Mouse (Mus musculus) heart, adult 2 months (tissue): ENCODE measurements around the gene Coro2b. TPM values are rescaled to one million over a fixed set of nuclear protein-coding genes. Genes with fewer than 3 reads are reported as not detected.
A peak's percentile ranks its signal among the peaks of the same experiment; 100 is the strongest.

Experiments
- DNase-seq, 2 experiments: peaks; one replicate each; pipeline ENCODE4 v3.0.0; 2021
- H3K27ac ChIP-seq: fragments of 200-600 bp; 2 replicates; pipeline ENCODE4 v1.8.1; 2022
- H3K27me3 ChIP-seq: fragments of 200-500 bp; 2 replicates; pipeline ENCODE4 v1.6.1; 2012; ENCODE audit warnings: mild to moderate bottlenecking, low read length, inconsistent platforms, mixed read lengths; ENCODE audit not compliant: control insufficient read depth, insufficient read depth
- H3K36me3 ChIP-seq: fragments of 200-500 bp; 2 replicates; pipeline ENCODE4 v1.6.1; 2012; ENCODE audit warnings: low read length, inconsistent platforms; ENCODE audit not compliant: control insufficient read depth, insufficient read depth
- H3K4me1 ChIP-seq: fragments of 200-500 bp; 2 replicates; pipeline ENCODE4 v1.6.1; 2011; ENCODE audit warnings: low read length; ENCODE audit not compliant: control insufficient read depth, insufficient read depth
- H3K4me3 ChIP-seq: fragments of 200-600 bp; 2 replicates; pipeline ENCODE4 v1.8.1; 2022
- H3K79me2 ChIP-seq: fragments of 200-500 bp; replicated peaks from 2 replicates; pipeline ENCODE4 v1.6.1; 2012; ENCODE audit warnings: mild to moderate bottlenecking, inconsistent platforms, low read length, moderate library complexity, mixed read lengths; ENCODE audit not compliant: control insufficient read depth, insufficient read depth
- H3K9ac ChIP-seq: fragments of 200-500 bp; 2 replicates; pipeline ENCODE4 v1.6.1; 2012; ENCODE audit warnings: low read depth, mild to moderate bottlenecking, control low read depth, inconsistent platforms, low read length, mixed read lengths
- CTCF ChIP-seq: fragments of 200-600 bp; IDR thresholded peaks from 2 replicates; pipeline ENCODE4 v1.8.1; 2022; ENCODE audit warnings: antibody characterized with exemption, mild to moderate bottlenecking, moderate library complexity
- EP300 ChIP-seq: fragments of 200-500 bp; IDR thresholded peaks from 2 replicates; pipeline ENCODE4 v1.6.1; 2011; ENCODE audit warnings: low read depth, low read length, control low read depth; ENCODE audit not compliant: insufficient read depth
- POLR2A ChIP-seq: fragments of 200-500 bp; IDR thresholded peaks from 2 replicates; pipeline ENCODE4 v1.6.1; 2011; ENCODE audit warnings: mild to moderate bottlenecking, low read depth, low read length, control low read depth; ENCODE audit not compliant: insufficient read depth
- WGBS: fragments of 180-500 bp; shearing (Covaris S2); methylation state at CpG from one replicate; pipeline ENCODE4 v1.1.7; 2018; 5-methylcytosine and 5-hydroxymethylcytosine counted together
- intact Hi-C: fragments of 180-260 bp; cut with DNase I; formaldehyde crosslinking; loops from one replicate; pipeline ENCODE4 v1.15.1; 2025
- polyA plus RNA-seq: library from polyadenylated mRNA; depleted of rRNA; stranded (reverse); fragments of >200 nt; gene quantifications from 2 replicates; pipeline ENCODE4 v1.2.3, GENCODE M21; 2012
- total RNA-seq, 2 experiments: library from RNA; stranded (reverse); gene quantifications; 2 replicates each; pipeline ENCODE4 v1.2.3; 2021

Coro2b gene
- total and polyA plus RNA-seq, 3 experiments, result 10.1 to 17.2 (median 11.6) TPM

DNA sequence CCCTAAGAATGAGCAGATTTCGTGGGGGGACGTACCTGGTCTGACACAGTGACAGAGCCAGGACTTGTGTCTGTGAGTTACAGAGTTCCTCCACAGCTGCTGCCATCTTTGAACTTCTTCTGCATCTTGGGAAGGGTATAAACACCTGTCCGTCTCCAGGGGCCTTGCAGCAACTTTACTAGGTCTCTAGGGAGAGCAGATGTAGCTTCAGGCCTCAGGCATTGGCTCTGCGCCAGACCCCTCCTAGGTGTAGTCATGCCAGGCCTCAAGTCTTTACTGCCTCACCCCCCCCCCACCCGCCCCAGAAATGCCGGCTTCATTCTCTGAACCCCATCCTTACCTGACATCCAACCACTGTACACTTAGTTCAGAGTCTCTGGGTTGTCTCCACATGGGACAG lies 1.1 kb upstream of the Coro2b start:
- 90% methylated on average over 6 of the region's 6 CpGs for WGBS
- TF ChIP-seq CTCF, result no peak
- no peak for TF ChIP-seq EP300
- TF ChIP-seq POLR2A, result no peak
- no peak overlapping the region for H3K4me3 ChIP-seq
- intact Hi-C loops, result loop anchor here (2.0 to 5.0 kb wide), 2 partner anchors 61 to 116 kb away; no protein-coding TSS in a partner anchor
- H3K4me1 ChIP-seq, result peaks cover 9% of the 10 kb centered on the region
- H3K27ac ChIP-seq, result no peak overlapping the region
- no peak overlapping the region for H3K9ac ChIP-seq
- DNase-seq, result no peak
- H3K79me2 ChIP-seq, result no peaks in the 10 kb centered on the region
- H3K27me3 ChIP-seq, result no peaks in the 10 kb centered on the region
- H3K36me3 ChIP-seq, result no peaks in the 10 kb centered on the region

DNA sequence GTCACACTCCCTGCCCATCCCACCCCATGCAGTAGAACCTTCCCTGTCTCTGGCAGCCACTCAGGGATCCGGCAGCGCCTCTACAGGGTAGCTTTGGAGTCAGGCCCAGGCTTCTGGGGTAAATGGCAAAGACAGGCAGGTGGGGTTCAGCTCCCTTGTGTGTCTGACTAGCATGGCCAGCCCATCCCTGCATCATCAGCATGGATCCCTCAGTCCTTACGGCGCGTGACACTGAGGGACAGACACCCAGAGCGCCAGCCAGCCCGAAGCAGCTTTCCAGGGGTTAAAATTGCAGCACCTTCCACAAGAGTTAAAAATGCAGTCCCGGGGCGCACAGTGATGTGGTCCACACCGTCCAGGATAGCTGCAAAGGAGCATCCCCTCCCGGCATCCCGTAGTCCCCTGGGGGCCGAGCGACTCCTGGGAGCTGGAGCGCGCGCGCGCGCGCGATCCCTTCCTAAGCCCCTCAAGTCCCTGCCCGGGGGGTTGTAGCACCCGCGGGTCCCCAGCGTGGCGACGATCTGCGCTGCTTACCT lies 657 bp downstream of the Coro2b start:
- H3K4me1 ChIP-seq, result peaks cover 16% of the 10 kb centered on the region
- no peaks in the 10 kb centered on the region for H3K79me2 ChIP-seq
- peak overlapping the region; percentile 71 for H3K4me3 ChIP-seq
- peak overlapping the region; percentile 83 for H3K27ac ChIP-seq
- no peaks in the 10 kb centered on the region for H3K27me3 ChIP-seq
- intact Hi-C loops, result loop anchor here (2.0 to 5.0 kb wide), 2 partner anchors 59 to 114 kb away; no protein-coding TSS in a partner anchor
- TF ChIP-seq EP300 (no peak), CTCF (peak; percentile 39)
- peak overlapping the region; percentile 92 for H3K9ac ChIP-seq
- peak in 1 of 2 experiments; percentile 39 for DNase-seq
- 2% methylated on average over 29 of the region's 29 CpGs for WGBS
- H3K36me3 ChIP-seq, result no peaks in the 10 kb centered on the region

GRCm38 (mm10) chr9:62535566-62535965 lies 1.3 kb downstream of the Coro2b start:
- intact Hi-C loops, result loop anchor here (5.0 kb wide), 1 partner anchor 113 kb away; no protein-coding TSS in a partner anchor
- 63% methylated on average over 8 of the region's 8 CpGs for WGBS
- no peaks in the 10 kb centered on the region for H3K27me3 ChIP-seq
- H3K27ac ChIP-seq, result peak overlapping the region; percentile 83
- H3K36me3 ChIP-seq, result no peaks in the 10 kb centered on the region; the same call in 1 of the 2 replicates
- DNase-seq, result peak; percentile 44 to 47
- H3K4me3 ChIP-seq, result peak overlapping the region; percentile 71
- H3K79me2 ChIP-seq, result no peaks in the 10 kb centered on the region
- H3K4me1 ChIP-seq, result peaks cover 17% of the 10 kb centered on the region
- no peak for TF ChIP-seq EP300
- no peak for TF ChIP-seq CTCF
- TF ChIP-seq POLR2A, result no peak
- H3K9ac ChIP-seq, result peak overlapping the region; percentile 41

- H3K9ac ChIP-seq, result no peak overlapping the region
- H3K4me1 ChIP-seq, result peaks cover 17% of the 10 kb centered on the region
- H3K4me3 ChIP-seq, result no peak overlapping the region
- TF ChIP-seq EP300 (no peak), CTCF (no peak), POLR2A (no peak)
- H3K27ac ChIP-seq, result no peak overlapping the region
- intact Hi-C loops, result loop anchor here (1.0 to 5.0 kb wide), 2 partner anchors 10 to 112 kb away; no protein-coding TSS in a partner anchor
- no peaks in the 10 kb centered on the region for H3K27me3 ChIP-seq
- no peaks in the 10 kb centered on the region; the same call in 1 of the 2 replicates for H3K36me3 ChIP-seq
- WGBS, result 92% methylated on average over 7 of the region's 7 CpGs
- no peaks in the 10 kb centered on the region for H3K79me2 ChIP-seq
- no peak for DNase-seq
Observed at GRCm38 (mm10) chr9:62534691-62535090, 2.2 kb downstream of the Coro2b start.

DNA sequence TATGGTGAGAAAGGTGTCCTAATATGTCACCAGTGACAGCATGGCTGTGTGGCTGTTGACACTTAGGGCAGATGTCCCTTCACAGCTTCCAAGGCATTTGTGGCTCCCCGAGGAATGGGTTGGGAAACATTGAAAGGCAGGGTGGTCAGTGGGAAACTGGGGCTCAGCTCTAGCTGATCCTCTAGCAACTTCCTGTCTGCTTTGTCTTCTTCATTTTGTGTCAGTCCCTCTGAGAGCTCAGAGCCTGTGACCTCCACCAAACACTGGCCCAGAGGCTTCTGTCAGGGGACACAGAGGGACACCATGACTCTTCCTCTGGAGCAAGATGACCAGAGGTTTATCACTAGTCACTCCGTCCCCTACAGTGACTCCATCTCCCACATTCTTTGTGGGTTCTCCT lies 2.7 kb downstream of the Coro2b start:
- TF ChIP-seq CTCF, result no peak
- TF ChIP-seq POLR2A, result no peak
- no peak for TF ChIP-seq EP300
- Histone ChIP-seq H3K79me2 (no peaks in the 10 kb centered on the region), H3K27ac (no peak overlapping the region), H3K4me1 (peaks cover 17% of the 10 kb centered on the region), H3K27me3 (no peaks in the 10 kb centered on the region), H3K9ac (no peak overlapping the region), H3K4me3 (no peak overlapping the region), H3K36me3 (no peaks in the 10 kb centered on the region; the same call in 1 of the 2 replicates)
- no peak for DNase-seq
- intact Hi-C loops, result loop anchor here (1.0 kb wide), 1 partner anchor 10 kb away; no protein-coding TSS in a partner anchor
- 74% methylated on average over 2 of the region's 2 CpGs for WGBS

DNA sequence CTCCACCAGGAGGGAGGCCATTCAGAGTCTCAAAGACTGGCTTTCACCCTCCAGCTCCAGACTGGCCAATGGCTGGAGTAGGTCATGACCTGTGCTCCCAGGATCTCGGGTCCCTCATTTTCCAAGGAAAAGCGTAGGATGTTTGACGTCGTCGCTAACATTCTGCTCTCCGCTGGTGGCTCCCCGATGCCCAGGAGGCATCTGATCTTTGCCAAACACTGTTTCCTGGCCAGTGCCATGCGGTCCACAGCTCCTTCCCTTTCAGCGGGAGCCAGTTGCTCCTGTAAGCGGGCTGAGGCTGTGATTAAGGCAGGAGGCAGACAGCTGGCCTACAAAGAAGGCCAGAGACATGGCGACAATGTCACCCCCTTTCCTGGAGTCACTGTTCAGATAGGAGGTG lies 4.0 kb downstream of the Coro2b start:
- Histone ChIP-seq H3K27me3 (no peaks in the 10 kb centered on the region), H3K36me3 (no peaks in the 10 kb centered on the region; the same call in 1 of the 2 replicates), H3K79me2 (no peaks in the 10 kb centered on the region), H3K4me3 (no peak overlapping the region), H3K4me1 (peaks cover 17% of the 10 kb centered on the region), H3K9ac (no peak overlapping the region), H3K27ac (no peak overlapping the region; the same call in 1 of the 2 replicates)
- WGBS, result 82% methylated on average over 11 of the region's 11 CpGs
- intact Hi-C loops, result no loop called here
- DNase-seq, result peak in 1 of 2 experiments; percentile 16
- TF ChIP-seq EP300, result no peak
